Mouse (Mus musculus) CH12.LX (cell line): ENCODE results near the gene Pnpla2. TPM values are rescaled to one million over a fixed set of nuclear protein-coding genes. Genes with fewer than 3 reads are reported as not detected.

Experiments
- DNase-seq: peaks from one replicate; pipeline ENCODE4 v3.0.0-alpha.2; 2013; ENCODE audit errors: extremely low read depth
- H3K27ac ChIP-seq: 2 replicates; pipeline ENCODE4 v1.5.1; 2012; ENCODE audit warnings: low read depth, mild to moderate bottlenecking, control low read depth, moderate library complexity; ENCODE audit not compliant: insufficient read depth
- H3K27me3 ChIP-seq: replicated peaks from 2 replicates; pipeline ENCODE3; 2012; ENCODE audit warnings: inconsistent platforms
- H3K36me3 ChIP-seq, 2 experiments: replicated peaks in 1 of 2; 2 replicates each; pipeline versions ENCODE3 to v1.6.1; 2012; ENCODE audit warnings: inconsistent platforms in 1 of 2, low read length in 1 of 2, mild to moderate bottlenecking in 1 of 2, mixed read lengths in 1 of 2, moderate library complexity in 1 of 2; ENCODE audit not compliant: control insufficient read depth in 1 of 2, insufficient read depth in 1 of 2
- H3K4me1 ChIP-seq, 2 experiments: 2 replicates each; pipeline ENCODE4 v1.6.1; 2012; ENCODE audit warnings: inconsistent platforms in 1 of 2, moderate library complexity in 1 of 2; ENCODE audit not compliant: insufficient read depth in 2 of 2, control insufficient read depth in 1 of 2
- H3K4me2 ChIP-seq: 2 replicates; pipeline ENCODE4 v1.6.1; 2012; ENCODE audit warnings: low read depth, mild to moderate bottlenecking, control low read depth; ENCODE audit not compliant: poor library complexity, insufficient read depth, severe bottlenecking
- H3K4me3 ChIP-seq, 3 experiments: fragments of 150-350 bp in 1 of 3; sonication (generic) in 1 of 3; replicated peaks in 1 of 3; 2 replicates each; pipeline versions ENCODE3 to v1.5.1; 2011 to 2012; ENCODE audit warnings: low read depth in 2 of 3, low read length in 2 of 3, mild to moderate bottlenecking in 2 of 3, moderate library complexity in 2 of 3, control low read depth in 1 of 3, improper control_type of control experiment in 1 of 3, inconsistent platforms in 1 of 3, mixed read lengths in 1 of 3; ENCODE audit not compliant: poor library complexity in 1 of 3
- H3K79me2 ChIP-seq: replicated peaks from 2 replicates; pipeline ENCODE4 v1.6.1; 2012; ENCODE audit warnings: mild to moderate bottlenecking, moderate library complexity; ENCODE audit not compliant: control insufficient read depth, poor library complexity, insufficient read depth, severe bottlenecking; ENCODE audit errors: extremely low read depth
- H3K9ac ChIP-seq: 2 replicates; pipeline ENCODE4 v1.6.1; 2012; ENCODE audit warnings: low read depth, mild to moderate bottlenecking, control low read depth, moderate library complexity; ENCODE audit not compliant: insufficient read depth
- H3K9me3 ChIP-seq: replicated peaks from 2 replicates; pipeline ENCODE3; 2012; ENCODE audit warnings: low read length, inconsistent platforms, mixed read lengths
- CTCF ChIP-seq, 2 experiments: IDR thresholded peaks in 1 of 2; conservative IDR thresholded peaks in 1 of 2; 2 replicates each; pipeline ENCODE4 v1.5.1; 2011 to 2012; ENCODE audit warnings: low read depth in 2 of 2, low read length in 2 of 2, improper control_type of control experiment in 1 of 2, inconsistent platforms in 1 of 2, mild to moderate bottlenecking in 1 of 2, moderate library complexity in 1 of 2
- E2F4 ChIP-seq: IDR thresholded peaks from 2 replicates; pipeline ENCODE4 v1.6.1; 2011; ENCODE audit warnings: low read depth, low read length, improper control_type of control experiment; ENCODE audit not compliant: insufficient replicate concordance
- ELF1 ChIP-seq: IDR thresholded peaks from 2 replicates; pipeline ENCODE4 v1.6.1; 2014; ENCODE audit warnings: low read depth, mild to moderate bottlenecking, inconsistent platforms, low read length, improper control_type of control experiment
- EP300 ChIP-seq: IDR thresholded peaks from 2 replicates; pipeline ENCODE4 v1.6.1; 2011; ENCODE audit warnings: low read length, improper control_type of control experiment
- ETS1 ChIP-seq: conservative IDR thresholded peaks from 2 replicates; pipeline ENCODE4 v1.6.1; 2012; ENCODE audit warnings: low read depth, mild to moderate bottlenecking, inconsistent platforms, low read length, improper control_type of control experiment, moderate library complexity
- KAT2A ChIP-seq: IDR thresholded peaks from 2 replicates; pipeline ENCODE4 v1.6.1; 2012; ENCODE audit warnings: low read length, improper control_type of control experiment, inconsistent platforms; ENCODE audit not compliant: insufficient replicate concordance
- MAZ ChIP-seq: IDR thresholded peaks from 2 replicates; pipeline ENCODE4 v1.6.1; 2012; ENCODE audit warnings: low read depth, mild to moderate bottlenecking, inconsistent platforms, low read length, improper control_type of control experiment, moderate library complexity
- MEF2A ChIP-seq: IDR thresholded peaks from 2 replicates; pipeline ENCODE4 v1.6.1; 2014; ENCODE audit warnings: low read depth, mild to moderate bottlenecking, inconsistent platforms, low read length, improper control_type of control experiment, borderline replicate concordance
- NELFE ChIP-seq: IDR thresholded peaks from 2 replicates; pipeline ENCODE4 v1.6.1; 2011; ENCODE audit warnings: low read depth, low read length, improper control_type of control experiment
- POLR2A ChIP-seq: IDR thresholded peaks from 2 replicates; pipeline ENCODE4 v1.6.1; 2011; ENCODE audit warnings: low read depth, mild to moderate bottlenecking, improper control_type of control experiment, low read length
- RCOR1 ChIP-seq: conservative IDR thresholded peaks from 2 replicates; pipeline ENCODE4 v1.6.1; 2012; ENCODE audit warnings: low read depth, mild to moderate bottlenecking, inconsistent platforms, low read length, improper control_type of control experiment
- SIN3A ChIP-seq: IDR thresholded peaks from 2 replicates; pipeline ENCODE4 v1.6.1; 2012; ENCODE audit warnings: low read length, improper control_type of control experiment, inconsistent platforms
- SMC3 ChIP-seq: IDR thresholded peaks from 2 replicates; pipeline ENCODE4 v1.6.1; 2011; ENCODE audit warnings: low read depth, low read length, improper control_type of control experiment
- UBTF ChIP-seq: IDR thresholded peaks from 2 replicates; pipeline ENCODE4 v1.6.1; 2012; ENCODE audit warnings: low read depth, mild to moderate bottlenecking, inconsistent platforms, low read length, improper control_type of control experiment, moderate library complexity
- USF1 ChIP-seq: IDR thresholded peaks from 2 replicates; pipeline ENCODE4 v1.6.1; 2014; ENCODE audit warnings: low read depth, mild to moderate bottlenecking, inconsistent platforms, low read length, improper control_type of control experiment
- USF2 ChIP-seq: conservative IDR thresholded peaks from 2 replicates; pipeline ENCODE4 v1.6.1; 2011; ENCODE audit warnings: low read depth, low read length, improper control_type of control experiment
- ZC3H11A ChIP-seq: IDR thresholded peaks from 2 replicates; pipeline ENCODE4 v1.6.1; 2012; ENCODE audit warnings: low read depth, mild to moderate bottlenecking, inconsistent platforms, low read length, improper control_type of control experiment
- dilution Hi-C: fragments of 300-500 bp; cut with MboI; formaldehyde crosslinking; loops from 2 replicates; pipeline ENCODE4 v1.14.3; 2020; ENCODE audit warnings: low sequenced_read_pairs; ENCODE audit not compliant: extremely low pct_unique_long_range_greater_than_20kb, extremely low pct_ligation_motif_present
- in situ Hi-C: fragments of 300-500 bp; cut with MboI; formaldehyde crosslinking; loops from 3 replicates; pipeline ENCODE4 v1.14.3; 2019; ENCODE audit warnings: low sequenced_read_pairs, low pct_ligation_motif_present, low pct_unique_long_range_greater_than_20kb, mixed read lengths
- polyA plus RNA-seq: library from polyadenylated mRNA; unstranded; fragments of >175 nt; gene quantifications from 2 replicates; pipeline ENCODE4 v1.2.1, GENCODE M21; 2012; ENCODE audit warnings: low read depth; ENCODE audit not compliant: insufficient read length
- total RNA-seq, 2 experiments: library from RNA; depleted of rRNA; stranded (reverse); fragments of 300-350 nt in 1 of 2; fragments of >200 nt in 1 of 2; gene quantifications; 2 replicates each; pipeline ENCODE4 v1.2.3; 2012 to 2014

Gene Pnpla2
- total and polyA plus RNA-seq, 3 experiments: 2.8 to 29.6 (median 11.7) TPM

- Histone ChIP-seq H3K4me1 (peaks cover 17 to 30% of the 10 kb centered on the region in 2 experiments), H3K9me3 (no peaks in the 10 kb centered on the region), H3K27me3 (no peaks in the 10 kb centered on the region), H3K36me3 (peaks cover 7 to 68% of the 10 kb centered on the region in 2 experiments), H3K79me2 (no peaks in the 10 kb centered on the region), H3K9ac (no peak overlapping the region)
- dilution Hi-C loops: no loop called here
- peak; percentile 27 for DNase-seq
- TF ChIP-seq SIN3A (no peak), USF1 (no peak), POLR2A (no peak), NELFE (no peak), RCOR1 (no peak), ELF1 (no peak), EP300 (no peak)
- TF ChIP-seq, all 38 proteins: peak for 0
- H3K4me3 ChIP-seq: no peak overlapping the region
- no peak overlapping the region for H3K4me2 ChIP-seq
- in situ Hi-C loops: no loop called here
- H3K27ac ChIP-seq: no peak overlapping the region
These were observed 32.1 kb downstream of the Pnpla2 start for GRCm38 (mm10) chr7:141487141-141487540.

DNA sequence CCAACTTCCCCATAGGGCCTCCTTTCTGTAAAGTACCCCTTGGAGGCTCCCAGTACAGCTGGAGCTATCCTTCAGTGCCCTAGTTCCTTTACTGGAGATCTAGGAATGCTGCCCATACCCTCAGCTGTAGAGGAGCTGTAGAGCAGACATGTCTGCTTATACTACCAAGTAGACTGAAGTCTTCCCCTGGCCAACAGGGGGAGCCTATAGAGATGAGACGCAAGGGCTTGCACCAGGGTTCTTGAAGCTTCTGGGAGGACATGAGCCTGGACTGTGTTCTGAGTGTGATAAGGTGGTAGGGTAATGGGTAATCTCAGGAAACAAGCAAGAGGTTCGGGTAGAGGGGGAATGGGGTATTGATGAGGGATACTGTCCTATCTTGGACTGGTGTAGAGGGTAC, 36.2 kb downstream of the Pnpla2 start:
- dilution Hi-C loops (no loop called here), in situ Hi-C loops (no loop called here)
- no peaks in the 10 kb centered on the region for H3K79me2 ChIP-seq
- no peaks in the 10 kb centered on the region for H3K27me3 ChIP-seq
- H3K36me3 ChIP-seq: peaks cover 28 to 73% of the 10 kb centered on the region in 2 experiments
- DNase-seq: peak; percentile 38
- no peak overlapping the region for H3K9ac ChIP-seq
- no peaks in the 10 kb centered on the region for H3K9me3 ChIP-seq
- no peak overlapping the region for H3K27ac ChIP-seq
- no peak overlapping the region for H3K4me2 ChIP-seq
- no peak overlapping the region for H3K4me3 ChIP-seq
- H3K4me1 ChIP-seq: peaks cover 12 to 19% of the 10 kb centered on the region in 2 experiments
- TF ChIP-seq E2F4: no peak
- TF ChIP-seq MEF2A: no peak
- TF ChIP-seq USF1: no peak
- TF ChIP-seq KAT2A: no peak
- no peak for TF ChIP-seq ZC3H11A
- peak; percentile 45 for TF ChIP-seq SMC3
- peak; percentile 29 to 60; a peak in 3 of 4 replicates for TF ChIP-seq CTCF (conservative IDR thresholded peaks at IDR 0.05 in 1 of 2, IDR thresholded peaks at IDR 0.05 in 1 of 2; ENCODE audit: low read depth in 2 of 2, low read length in 2 of 2)

DNA sequence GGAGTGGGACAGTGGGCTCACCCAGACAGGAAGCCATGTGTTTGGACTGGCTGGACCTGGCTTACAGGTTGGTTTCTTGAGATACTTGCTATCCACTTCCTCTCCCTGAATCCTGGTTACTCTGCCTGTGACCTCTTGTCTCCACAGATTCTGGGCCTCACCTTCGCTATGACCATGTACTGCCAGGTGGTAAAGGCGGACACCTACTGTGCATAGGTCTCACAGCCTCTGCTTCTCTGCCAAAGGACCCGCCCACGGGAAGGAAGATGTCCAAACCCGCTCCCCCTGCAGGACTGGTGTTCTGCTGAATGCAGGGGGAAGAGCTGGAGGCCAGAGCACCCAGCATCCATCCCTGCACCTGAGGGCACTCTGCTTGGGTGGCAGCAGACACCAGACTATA, 37.7 kb downstream of the Pnpla2 start:
- H3K27ac ChIP-seq: no peak overlapping the region
- dilution Hi-C loops (no loop called here), in situ Hi-C loops (no loop called here)
- H3K4me3 ChIP-seq: no peak overlapping the region
- H3K4me1 ChIP-seq: peaks cover 2 to 5% of the 10 kb centered on the region in 2 experiments; a peak in 3 of 4 replicates
- peaks cover 36 to 80% of the 10 kb centered on the region in 2 experiments for H3K36me3 ChIP-seq
- H3K4me2 ChIP-seq: no peak overlapping the region
- DNase-seq: no peak
- H3K9me3 ChIP-seq: no peaks in the 10 kb centered on the region
- H3K79me2 ChIP-seq: no peaks in the 10 kb centered on the region
- H3K27me3 ChIP-seq: no peaks in the 10 kb centered on the region
- H3K9ac ChIP-seq: no peak overlapping the region
- no peak for TF ChIP-seq RCOR1
- no peak for TF ChIP-seq KAT2A
- no peak for TF ChIP-seq MAZ
- no peak for TF ChIP-seq CTCF (conservative IDR thresholded peaks at IDR 0.05 in 1 of 2, IDR thresholded peaks at IDR 0.05 in 1 of 2; ENCODE audit: low read depth in 2 of 2, low read length in 2 of 2)
- TF ChIP-seq SMC3: no peak
- no peak for TF ChIP-seq ETS1
- no peak for TF ChIP-seq USF2
- no peak for TF ChIP-seq ZC3H11A
- TF ChIP-seq SIN3A: no peak
- no peak for TF ChIP-seq UBTF
